Mouse (Mus musculus) midbrain, embryonic 13.5 days (tissue): ENCODE measurements around the gene Slc5a5. TPM values are rescaled to one million over a fixed set of nuclear protein-coding genes. Genes with fewer than 3 reads are reported as not detected.

Source experiments
- ATAC-seq: fragments of 200-750 bp; cut with Nextera tagmentation; 2 replicates; pipeline ENCODE4 v1.8.0; 2017; ENCODE audit warnings: mild to moderate bottlenecking, moderate TSS enrichment, moderate library complexity
- H3K27ac ChIP-seq: fragments of 300-500 bp; sonication (generic); 2 replicates; pipeline ENCODE4 v1.5.1; 2015; ENCODE audit warnings: inconsistent platforms, mild to moderate bottlenecking, moderate library complexity
- H3K27me3 ChIP-seq: fragments of 300-500 bp; sonication (generic); 2 replicates; pipeline ENCODE4 v1.6.1; 2015; ENCODE audit warnings: mild to moderate bottlenecking, inconsistent platforms
- H3K36me3 ChIP-seq: fragments of 300-500 bp; sonication (generic); 2 replicates; pipeline ENCODE4 v1.6.1; 2015; ENCODE audit warnings: mild to moderate bottlenecking, inconsistent platforms
- H3K4me1 ChIP-seq: fragments of 300-500 bp; sonication (generic); replicated peaks from 2 replicates; pipeline ENCODE4 v1.6.1; 2015; ENCODE audit warnings: inconsistent platforms
- H3K4me2 ChIP-seq: fragments of 300-500 bp; sonication (generic); replicated peaks from 2 replicates; pipeline ENCODE4 v1.6.1; 2015; ENCODE audit warnings: moderate library complexity, mild to moderate bottlenecking, inconsistent platforms
- H3K4me3 ChIP-seq: fragments of 300-500 bp; sonication (generic); replicated peaks from 2 replicates; pipeline ENCODE4 v1.5.1; 2015; ENCODE audit warnings: mild to moderate bottlenecking, inconsistent platforms
- H3K9ac ChIP-seq: fragments of 300-500 bp; sonication (generic); replicated peaks from 2 replicates; pipeline ENCODE4 v1.6.1; 2015; ENCODE audit warnings: mild to moderate bottlenecking, inconsistent platforms
- H3K9me3 ChIP-seq: fragments of 300-500 bp; sonication (generic); 2 replicates; pipeline ENCODE4 v1.6.1; 2016; ENCODE audit warnings: mild to moderate bottlenecking, inconsistent platforms
- WGBS: fragments of 180-500 bp; shearing (Covaris S2); methylation state at CpG from one replicate; pipeline ENCODE4 v1.1.7; 2015; 5-methylcytosine and 5-hydroxymethylcytosine counted together
- microRNA counts: library from miRNA; unstranded; fragments of <30 nt; microRNA quantifications from one replicate; lab custom pipeline; 2016
- microRNA-seq: library from miRNA; unstranded; fragments of <30 nt; microRNA quantifications from one replicate; pipeline ENCODE4, GENCODE M21; 2016
- polyA plus RNA-seq: library from polyadenylated mRNA; unstranded; fragments of >200 nt; fragmentation: Nextera tagmentation; extraction: Ambion mirVana; gene quantifications from 2 replicates; pipeline ENCODE4 v1.2.1, GENCODE M21; 2015

The Slc5a5 gene
- polyA plus RNA-seq, 1 experiment from 2014 or later = 0.73 TPM

GRCm38 (mm10) chr8:70838654-70839407 lies 53.7 kb downstream of the Slc5a5 start:
- H3K9ac ChIP-seq = peak overlapping the region; percentile 81
- peak overlapping the region; percentile 83 for H3K4me2 ChIP-seq
- peaks cover 20% of the 10 kb centered on the region for H3K4me1 ChIP-seq
- no peaks in the 10 kb centered on the region for H3K27me3 ChIP-seq
- H3K4me3 ChIP-seq = peak overlapping the region; percentile 68
- H3K27ac ChIP-seq = peak overlapping the region; percentile 87
- H3K9me3 ChIP-seq = no peaks in the 10 kb centered on the region
- peaks cover 22% of the 10 kb centered on the region for H3K36me3 ChIP-seq
- peak; percentile 53 for ATAC-seq
- WGBS = 3% methylated on average over 61 of the region's 66 CpGs

- 88% methylated on average over 12 of the region's 12 CpGs for WGBS
- H3K36me3 ChIP-seq = peaks cover 18% of the 10 kb centered on the region; the same call in 1 of the 2 replicates
- H3K4me1 ChIP-seq = peaks cover 30% of the 10 kb centered on the region
- no peaks in the 10 kb centered on the region for H3K27me3 ChIP-seq
- no peak overlapping the region; the same call in 1 of the 2 replicates for H3K9ac ChIP-seq
- ATAC-seq = no peak
- no peak overlapping the region for H3K4me2 ChIP-seq
- no peak overlapping the region for H3K4me3 ChIP-seq
- H3K9me3 ChIP-seq = no peaks in the 10 kb centered on the region
- no peak overlapping the region for H3K27ac ChIP-seq
Measured at GRCm38 (mm10) chr8:70836666-70837065, 55.9 kb downstream of the Slc5a5 start.

- Histone ChIP-seq H3K4me2 (no peak overlapping the region), H3K9ac (no peak overlapping the region), H3K4me1 (peaks cover 21% of the 10 kb centered on the region), H3K9me3 (no peaks in the 10 kb centered on the region), H3K27me3 (no peaks in the 10 kb centered on the region), H3K36me3 (peaks cover 18% of the 10 kb centered on the region; the same call in 1 of the 2 replicates), H3K4me3 (no peak overlapping the region), H3K27ac (no peak overlapping the region)
- 96% methylated on average over 3 of the region's 3 CpGs for WGBS
- no peak for ATAC-seq
Measured at GRCm38 (mm10) chr8:70834071-70834470, 58.5 kb downstream of the Slc5a5 start.

GRCm38 (mm10) chr8:70833520-70833919 lies 59.0 kb downstream of the Slc5a5 start:
- Histone ChIP-seq H3K4me1 (peaks cover 17% of the 10 kb centered on the region), H3K27me3 (no peaks in the 10 kb centered on the region), H3K4me2 (no peak overlapping the region), H3K4me3 (no peak overlapping the region), H3K27ac (no peak overlapping the region), H3K9ac (no peak overlapping the region), H3K9me3 (no peaks in the 10 kb centered on the region), H3K36me3 (peaks cover 18% of the 10 kb centered on the region; the same call in 1 of the 2 replicates)
- 51% methylated on average over 15 of the region's 15 CpGs for WGBS
- no peak; the same call in 1 of the 2 replicates for ATAC-seq

- no peak; the same call in 1 of the 2 replicates for ATAC-seq
- Histone ChIP-seq H3K27me3 (no peaks in the 10 kb centered on the region), H3K4me1 (peaks cover 14% of the 10 kb centered on the region; the same call in 1 of the 2 replicates), H3K9ac (no peak overlapping the region), H3K36me3 (peaks cover 18% of the 10 kb centered on the region; the same call in 1 of the 2 replicates), H3K4me2 (no peak overlapping the region), H3K27ac (no peak overlapping the region), H3K9me3 (no peaks in the 10 kb centered on the region), H3K4me3 (no peak overlapping the region)
- 54% methylated on average over 9 of the region's 9 CpGs for WGBS
Measured at GRCm38 (mm10) chr8:70833018-70833482, 59.5 kb downstream of the Slc5a5 start.

MicroRNAs within 50 kb of the gene (microRNA counts, 519-probe panel; counts per million panel counts)
- 110 counts per million, percentile 56 among the panel's probes with 10 or more counts for microRNA mmu-miR-1969 (lab: Ali Mortazavi, UCI)

Small RNAs within 50 kb of the gene (microRNA-seq; reads per million reads assigned to microRNA genes)
- 7.6 reads per million, percentile 25 among the genes with 10 or more reads in this experiment for gene Mir1969
- gene Mir7067 = 1.4 reads per million

Other genes starting within 250 kb of the Slc5a5 start
- 87.5 and 99.4 TPM in 2 replicates for gene Pgpep1, start 232.4 kb downstream of the Slc5a5 start, polyA plus RNA-seq
- gene Lsm4, start 219.5 kb downstream of the Slc5a5 start, polyA plus RNA-seq = 176 and 201 TPM in 2 replicates
- gene Jund, start 193.8 kb downstream of the Slc5a5 start, polyA plus RNA-seq = 65.1 and 97.7 TPM in 2 replicates
- 0.07 and 0.08 TPM in 2 replicates for gene Iqcn, start 189.3 kb downstream of the Slc5a5 start, polyA plus RNA-seq
- not detected in 2 replicates for gene Gm3336, start 174.2 kb downstream of the Slc5a5 start, polyA plus RNA-seq
- gene Pde4c, start 169.0 kb downstream of the Slc5a5 start, polyA plus RNA-seq = 0.15 and 0.28 TPM in 2 replicates
- gene Rab3a, start 138.1 kb downstream of the Slc5a5 start, polyA plus RNA-seq = 261 and 275 TPM in 2 replicates
- 36.2 and 38.4 TPM in 2 replicates for gene Mpv17l2, start 131.8 kb downstream of the Slc5a5 start, polyA plus RNA-seq
- 78.9 and 87.2 TPM in 2 replicates for gene Pik3r2, start 116.0 kb downstream of the Slc5a5 start, polyA plus RNA-seq
- 14.6 and 18.3 TPM in 2 replicates for gene Mast3, start 87.7 kb downstream of the Slc5a5 start, polyA plus RNA-seq
- not detected in 2 replicates for gene Il12rb1, start 84.3 kb downstream of the Slc5a5 start, polyA plus RNA-seq
- gene Arrdc2, start 53.0 kb downstream of the Slc5a5 start, polyA plus RNA-seq = 7.7 and 10.5 TPM in 2 replicates
- gene Kcnn1, start 29.5 kb downstream of the Slc5a5 start, polyA plus RNA-seq = 19.6 and 26.9 TPM in 2 replicates
- gene Ccdc124, start 18.8 kb downstream of the Slc5a5 start, polyA plus RNA-seq = 160 TPM in 2 replicates
- gene Rpl18a, start 4.7 kb upstream of the Slc5a5 start, polyA plus RNA-seq = 2,682 and 2,717 TPM in 2 replicates
- gene Map1s, start 13.2 kb upstream of the Slc5a5 start, polyA plus RNA-seq = 61.0 and 62.5 TPM in 2 replicates